Mouse (Mus musculus): ENCODE results near the gene Ppia. TPM values are rescaled to one million over a fixed set of nuclear protein-coding genes. Genes with fewer than 3 reads are reported as not detected.
"Not testable (repeated sequence)": the region's sequence is repeated elsewhere in the genome, so short reads cannot be mapped to it uniquely, and the experiment has no call there.

The Ppia gene
- polyA plus RNA-seq, 1 experiment = 1,237 TPM

GRCm38 (mm10) chr11:6404699-6405566 is 10.3 kb upstream of the Ppia start:
- Histone ChIP-seq H3K4me3 (ENCODE audit: insufficient read depth, low read depth, low read length) (no peak overlapping the region), H3K4me1 (ENCODE audit: control insufficient read depth, insufficient read depth, low read length) (peaks cover 13% of the 10 kb centered on the region), H3K27ac (ENCODE audit: insufficient read depth, low read depth, low read length) (peak overlapping the region; percentile 92), H3K27me3 (replicated peaks; ENCODE audit: control insufficient read depth, insufficient read depth, low read length) (no peaks in the 10 kb centered on the region), H3K36me3 (ENCODE audit: control insufficient read depth, insufficient read depth, low read length) (no peaks in the 10 kb centered on the region; the same call in 1 of the 2 replicates)
- DNase-seq = peak; percentile 45
- 58% methylated on average over 9 of the region's 9 CpGs for WGBS
- TF ChIP-seq POLR2A (IDR thresholded peaks at IDR 0.05; ENCODE audit: low read depth, low read length) (no peak), CTCF (conservative IDR thresholded peaks at IDR 0.05; ENCODE audit: insufficient read depth, insufficient read length, low read depth, low read length) (no peak)

- no peak overlapping the region for H3K4me3 ChIP-seq (ENCODE audit: insufficient read depth, low read depth, low read length)
- 55% methylated on average over 4 of the region's 4 CpGs for WGBS
- peaks cover 13% of the 10 kb centered on the region for H3K4me1 ChIP-seq (ENCODE audit: control insufficient read depth, insufficient read depth, low read length)
- H3K27me3 ChIP-seq (replicated peaks; ENCODE audit: control insufficient read depth, insufficient read depth, low read length) = no peaks in the 10 kb centered on the region
- peak overlapping the region; percentile 92 for H3K27ac ChIP-seq (ENCODE audit: insufficient read depth, low read depth, low read length)
- H3K36me3 ChIP-seq (ENCODE audit: control insufficient read depth, insufficient read depth, low read length) = no peaks in the 10 kb centered on the region; the same call in 1 of the 2 replicates
- DNase-seq = peak; percentile 84
- no peak for TF ChIP-seq CTCF (conservative IDR thresholded peaks at IDR 0.05; ENCODE audit: insufficient read depth, insufficient read length, low read depth, low read length)
- TF ChIP-seq POLR2A (IDR thresholded peaks at IDR 0.05; ENCODE audit: low read depth, low read length) = no peak
Measured at GRCm38 (mm10) chr11:6405591-6406081, 9.6 kb upstream of the Ppia start.

- Histone ChIP-seq H3K27me3 (replicated peaks; ENCODE audit: control insufficient read depth, insufficient read depth, low read length) (no peaks in the 10 kb centered on the region), H3K4me3 (ENCODE audit: insufficient read depth, low read depth, low read length) (no peak overlapping the region), H3K27ac (ENCODE audit: insufficient read depth, low read depth, low read length) (peak overlapping the region; percentile 92), H3K4me1 (ENCODE audit: control insufficient read depth, insufficient read depth, low read length) (peaks cover 13% of the 10 kb centered on the region), H3K36me3 (ENCODE audit: control insufficient read depth, insufficient read depth, low read length) (no peaks in the 10 kb centered on the region; the same call in 1 of the 2 replicates)
- no peak for TF ChIP-seq CTCF (conservative IDR thresholded peaks at IDR 0.05; ENCODE audit: insufficient read depth, insufficient read length, low read depth, low read length)
- no peak for TF ChIP-seq POLR2A (IDR thresholded peaks at IDR 0.05; ENCODE audit: low read depth, low read length)
- WGBS = 22% methylated on average over 14 of the region's 14 CpGs
- DNase-seq = peak; percentile 96
Measured at GRCm38 (mm10) chr11:6406251-6407161, 8.7 kb upstream of the Ppia start.

- WGBS = 74% methylated on average over 3 of the region's 3 CpGs
- H3K4me3 ChIP-seq (ENCODE audit: insufficient read depth, low read depth, low read length) = no peak overlapping the region
- H3K4me1 ChIP-seq (ENCODE audit: control insufficient read depth, insufficient read depth, low read length) = peaks cover 13% of the 10 kb centered on the region
- no peak for TF ChIP-seq POLR2A (IDR thresholded peaks at IDR 0.05; ENCODE audit: low read depth, low read length)
- no peak for TF ChIP-seq CTCF (conservative IDR thresholded peaks at IDR 0.05; ENCODE audit: insufficient read depth, insufficient read length, low read depth, low read length)
- H3K27me3 ChIP-seq (replicated peaks; ENCODE audit: control insufficient read depth, insufficient read depth, low read length) = no peaks in the 10 kb centered on the region
- no peak for DNase-seq
- peak overlapping the region; percentile 92 for H3K27ac ChIP-seq (ENCODE audit: insufficient read depth, low read depth, low read length)
- no peaks in the 10 kb centered on the region; the same call in 1 of the 2 replicates for H3K36me3 ChIP-seq (ENCODE audit: control insufficient read depth, insufficient read depth, low read length)
Measured at GRCm38 (mm10) chr11:6407162-6407621, 8.1 kb upstream of the Ppia start.

GRCm38 (mm10) chr11:6410050-6410602 is 5.1 kb upstream of the Ppia start:
- peak; percentile 23 for DNase-seq

GRCm38 (mm10) chr11:6410755-6411154 is 4.5 kb upstream of the Ppia start:
- 92% methylated on average over 5 of the region's 5 CpGs for WGBS
- H3K27ac ChIP-seq (ENCODE audit: insufficient read depth, low read depth, low read length); DNase-seq; H3K4me1 ChIP-seq (ENCODE audit: control insufficient read depth, insufficient read depth, low read length); H3K36me3 ChIP-seq (ENCODE audit: control insufficient read depth, insufficient read depth, low read length); H3K4me3 ChIP-seq (ENCODE audit: insufficient read depth, low read depth, low read length); H3K27me3 ChIP-seq (replicated peaks; ENCODE audit: control insufficient read depth, insufficient read depth, low read length): not testable (repeated sequence)

More at GRCm38 (mm10) chr11:6410050-6410602, 5.1 kb upstream of the Ppia start:
- TF ChIP-seq POLR2A (IDR thresholded peaks at IDR 0.05; ENCODE audit: low read depth, low read length) (no peak), CTCF (conservative IDR thresholded peaks at IDR 0.05; ENCODE audit: insufficient read depth, insufficient read length, low read depth, low read length) (no peak)
- Histone ChIP-seq H3K27ac (ENCODE audit: insufficient read depth, low read depth, low read length) (peak overlapping the region; percentile 56; the same call in 1 of the 2 replicates), H3K36me3 (ENCODE audit: control insufficient read depth, insufficient read depth, low read length) (no peaks in the 10 kb centered on the region), H3K27me3 (replicated peaks; ENCODE audit: control insufficient read depth, insufficient read depth, low read length) (no peaks in the 10 kb centered on the region), H3K4me1 (ENCODE audit: control insufficient read depth, insufficient read depth, low read length) (peaks cover 14% of the 10 kb centered on the region), H3K4me3 (ENCODE audit: insufficient read depth, low read depth, low read length) (no peak overlapping the region)
- 53% methylated on average over 5 of the region's 5 CpGs for WGBS
